Mouse (Mus musculus) heart, adult 2 months (tissue): Measurements from ENCODE around the gene Itgb5. TPM values are rescaled to one million over a fixed set of nuclear protein-coding genes. Genes with fewer than 3 reads are reported as not detected.
A peak's percentile ranks its signal among the peaks of the same experiment; 100 is the strongest.

Experiments
- DNase-seq, 2 experiments: peaks; one replicate each; pipeline ENCODE4 v3.0.0; 2021
- H3K27ac ChIP-seq: fragments of 200-600 bp; 2 replicates; pipeline ENCODE4 v1.8.1; 2022
- H3K27me3 ChIP-seq: fragments of 200-500 bp; 2 replicates; pipeline ENCODE4 v1.6.1; 2012; ENCODE audit warnings: mild to moderate bottlenecking, low read length, inconsistent platforms, mixed read lengths; ENCODE audit not compliant: control insufficient read depth, insufficient read depth
- H3K36me3 ChIP-seq: fragments of 200-500 bp; 2 replicates; pipeline ENCODE4 v1.6.1; 2012; ENCODE audit warnings: low read length, inconsistent platforms; ENCODE audit not compliant: control insufficient read depth, insufficient read depth
- H3K4me1 ChIP-seq: fragments of 200-500 bp; 2 replicates; pipeline ENCODE4 v1.6.1; 2011; ENCODE audit warnings: low read length; ENCODE audit not compliant: control insufficient read depth, insufficient read depth
- H3K4me3 ChIP-seq: fragments of 200-600 bp; 2 replicates; pipeline ENCODE4 v1.8.1; 2022
- H3K79me2 ChIP-seq: fragments of 200-500 bp; replicated peaks from 2 replicates; pipeline ENCODE4 v1.6.1; 2012; ENCODE audit warnings: mild to moderate bottlenecking, inconsistent platforms, low read length, moderate library complexity, mixed read lengths; ENCODE audit not compliant: control insufficient read depth, insufficient read depth
- H3K9ac ChIP-seq: fragments of 200-500 bp; 2 replicates; pipeline ENCODE4 v1.6.1; 2012; ENCODE audit warnings: low read depth, mild to moderate bottlenecking, control low read depth, inconsistent platforms, low read length, mixed read lengths
- CTCF ChIP-seq: fragments of 200-600 bp; IDR thresholded peaks from 2 replicates; pipeline ENCODE4 v1.8.1; 2022; ENCODE audit warnings: antibody characterized with exemption, mild to moderate bottlenecking, moderate library complexity
- EP300 ChIP-seq: fragments of 200-500 bp; IDR thresholded peaks from 2 replicates; pipeline ENCODE4 v1.6.1; 2011; ENCODE audit warnings: low read depth, low read length, control low read depth; ENCODE audit not compliant: insufficient read depth
- POLR2A ChIP-seq: fragments of 200-500 bp; IDR thresholded peaks from 2 replicates; pipeline ENCODE4 v1.6.1; 2011; ENCODE audit warnings: mild to moderate bottlenecking, low read depth, low read length, control low read depth; ENCODE audit not compliant: insufficient read depth
- WGBS: fragments of 180-500 bp; shearing (Covaris S2); methylation state at CpG from one replicate; pipeline ENCODE4 v1.1.7; 2018; 5-methylcytosine and 5-hydroxymethylcytosine counted together
- intact Hi-C: fragments of 180-260 bp; cut with DNase I; formaldehyde crosslinking; loops from one replicate; pipeline ENCODE4 v1.15.1; 2025
- polyA plus RNA-seq: library from polyadenylated mRNA; depleted of rRNA; stranded (reverse); fragments of >200 nt; gene quantifications from 2 replicates; pipeline ENCODE4 v1.2.3, GENCODE M21; 2012
- total RNA-seq, 2 experiments: library from RNA; stranded (reverse); gene quantifications; 2 replicates each; pipeline ENCODE4 v1.2.3; 2021

Itgb5 gene
- total and polyA plus RNA-seq, 3 experiments: 83.2 to 95.7 (median 95.3) TPM

DNA sequence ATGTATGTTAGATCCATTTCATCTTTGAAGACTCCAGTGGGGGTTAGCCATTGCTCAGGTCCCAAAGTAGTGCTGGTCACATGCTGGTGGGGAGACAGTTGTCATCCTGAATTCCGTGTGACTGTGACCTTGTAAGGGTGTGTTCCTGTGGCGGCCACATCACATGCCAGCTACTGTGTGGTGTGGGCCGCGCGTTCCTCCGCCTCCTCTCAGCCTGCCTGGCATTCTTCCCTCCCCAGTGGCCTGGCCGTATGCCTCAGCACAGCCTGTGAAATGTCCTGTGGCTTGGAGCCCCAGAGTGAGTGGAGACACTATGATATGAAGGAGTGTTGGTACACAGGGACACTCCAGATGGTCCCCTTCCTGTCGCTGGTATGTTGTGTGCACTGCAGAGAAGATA lies 108.1 kb downstream of the Itgb5 start:
- Histone ChIP-seq H3K9ac (no peak overlapping the region), H3K4me3 (no peak overlapping the region), H3K36me3 (peaks cover 4% of the 10 kb centered on the region; the same call in 1 of the 2 replicates), H3K27ac (peak overlapping the region; percentile 78), H3K79me2 (no peaks in the 10 kb centered on the region), H3K4me1 (peaks cover 53% of the 10 kb centered on the region), H3K27me3 (no peaks in the 10 kb centered on the region)
- TF ChIP-seq CTCF: no peak
- no peak for TF ChIP-seq POLR2A
- TF ChIP-seq EP300: peak; percentile 95
- peak; percentile 79 to 89 for DNase-seq
- intact Hi-C loops: no loop called here
- WGBS: 31% methylated on average over 8 of the region's 8 CpGs

DNA sequence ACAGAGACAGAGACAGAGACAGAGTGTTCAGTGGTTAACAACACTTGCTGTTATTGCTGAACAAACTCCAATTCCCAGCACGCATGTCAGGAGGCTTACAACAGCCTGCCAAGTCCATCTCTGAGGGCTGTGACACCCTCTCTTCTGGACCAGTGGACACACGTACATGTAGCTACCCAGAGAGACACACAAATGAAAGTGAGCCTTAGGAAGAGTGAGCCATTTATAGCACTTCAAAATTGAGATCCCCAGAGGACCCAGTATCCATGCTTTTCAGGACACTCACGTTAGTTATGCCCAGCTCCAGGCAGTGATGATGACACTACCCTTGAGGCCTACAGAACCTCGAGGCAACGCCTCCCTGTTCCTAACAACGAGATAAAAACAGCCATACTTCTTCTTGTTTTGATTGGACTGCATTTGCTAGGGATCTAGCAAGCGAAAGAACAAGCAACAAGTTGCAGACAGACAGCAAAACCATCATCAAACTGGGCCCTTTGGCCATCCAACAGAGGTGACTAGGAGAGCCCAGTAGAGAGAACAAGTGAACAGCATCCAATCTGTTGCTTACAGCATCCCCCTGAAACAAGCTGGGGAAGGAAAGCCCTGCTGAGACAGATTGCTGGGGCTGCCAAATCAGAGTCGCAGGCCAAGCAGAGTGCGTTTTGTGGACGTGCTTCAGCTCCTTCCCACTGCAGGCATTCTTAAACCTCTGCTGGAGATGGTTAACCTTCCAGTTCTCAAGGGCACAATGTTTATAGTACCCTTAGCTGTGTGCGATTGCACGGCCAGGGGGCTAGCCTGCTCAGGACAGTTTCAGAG lies 109.1 kb downstream of the Itgb5 start:
- Histone ChIP-seq H3K27ac (peak overlapping the region; percentile 78), H3K9ac (no peak overlapping the region), H3K4me3 (no peak overlapping the region), H3K36me3 (peaks cover 4% of the 10 kb centered on the region; the same call in 1 of the 2 replicates), H3K79me2 (no peaks in the 10 kb centered on the region), H3K4me1 (peaks cover 53% of the 10 kb centered on the region), H3K27me3 (no peaks in the 10 kb centered on the region)
- WGBS: 45% methylated on average over 12 of the region's 12 CpGs
- TF ChIP-seq CTCF (no peak), EP300 (no peak), POLR2A (no peak)
- DNase-seq: peak in 1 of 2 experiments; percentile 46
- intact Hi-C loops: loop anchor here (2.0 kb wide), 1 partner anchor 46 kb away; no protein-coding TSS in a partner anchor

- H3K27ac ChIP-seq: peak overlapping the region; percentile 78
- H3K79me2 ChIP-seq: no peaks in the 10 kb centered on the region
- H3K36me3 ChIP-seq: peaks cover 4% of the 10 kb centered on the region; the same call in 1 of the 2 replicates
- no peak for DNase-seq
- intact Hi-C loops: loop anchor here (2.0 kb wide), 1 partner anchor 46 kb away; no protein-coding TSS in a partner anchor
- no peaks in the 10 kb centered on the region for H3K27me3 ChIP-seq
- TF ChIP-seq POLR2A: no peak
- no peak for TF ChIP-seq EP300
- TF ChIP-seq CTCF: no peak
- peaks cover 53% of the 10 kb centered on the region for H3K4me1 ChIP-seq
- H3K4me3 ChIP-seq: no peak overlapping the region
- 66% methylated on average over 2 of the region's 2 CpGs for WGBS
- H3K9ac ChIP-seq: no peak overlapping the region
Observed at GRCm38 (mm10) chr16:33939133-33939531, 109.7 kb downstream of the Itgb5 start.

GRCm38 (mm10) chr16:33939636-33940035 lies 110.2 kb downstream of the Itgb5 start:
- WGBS: 34% methylated on average over 9 of the region's 9 CpGs
- Histone ChIP-seq H3K4me3 (no peak overlapping the region), H3K79me2 (no peaks in the 10 kb centered on the region), H3K4me1 (peaks cover 49% of the 10 kb centered on the region), H3K27me3 (no peaks in the 10 kb centered on the region), H3K9ac (no peak overlapping the region), H3K27ac (peak overlapping the region; percentile 78), H3K36me3 (peaks cover 4% of the 10 kb centered on the region; the same call in 1 of the 2 replicates)
- TF ChIP-seq POLR2A (no peak), EP300 (peak; percentile 63), CTCF (no peak)
- DNase-seq: peak in 1 of 2 experiments; percentile 39
- intact Hi-C loops: loop anchor here (2.0 to 10.0 kb wide), 3 partner anchors 47 to 355 kb away; no protein-coding TSS in a partner anchor

DNA sequence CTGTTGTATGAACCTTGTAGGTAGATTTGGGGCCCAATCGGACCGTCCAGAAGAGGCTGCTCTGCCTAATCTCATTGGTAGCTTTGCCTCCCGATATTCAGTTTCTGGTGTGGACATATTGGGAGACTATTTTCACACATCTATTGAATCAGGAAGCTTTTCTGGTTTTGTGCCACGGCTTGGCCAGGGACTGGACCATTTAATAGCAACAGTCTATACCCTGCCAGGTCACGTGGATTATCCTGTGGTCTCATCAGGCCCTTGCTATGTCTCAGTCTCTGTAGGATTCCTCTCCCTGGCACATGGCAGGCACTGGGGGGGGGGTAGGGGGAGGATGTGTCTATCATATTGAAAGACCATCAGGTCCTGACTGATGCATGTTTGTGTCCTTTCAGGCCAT lies 110.6 kb downstream of the Itgb5 start:
- peaks cover 4% of the 10 kb centered on the region; the same call in 1 of the 2 replicates for H3K36me3 ChIP-seq
- no peak overlapping the region for H3K4me3 ChIP-seq
- DNase-seq: no peak
- H3K4me1 ChIP-seq: peaks cover 49% of the 10 kb centered on the region
- H3K27ac ChIP-seq: peak overlapping the region; percentile 4
- H3K9ac ChIP-seq: no peak overlapping the region
- H3K79me2 ChIP-seq: no peaks in the 10 kb centered on the region
- intact Hi-C loops: loop anchor here (2.0 to 10.0 kb wide), 2 partner anchors 61 to 355 kb away; no protein-coding TSS in a partner anchor
- 33% methylated on average over 5 of the region's 5 CpGs for WGBS
- H3K27me3 ChIP-seq: no peaks in the 10 kb centered on the region
- TF ChIP-seq EP300: no peak
- TF ChIP-seq POLR2A: no peak
- no peak for TF ChIP-seq CTCF
